ENCODE assay signal across 20 mouse cellular contexts in genomic region chr1:126574295-126574694, GRCm38 (mm10).
DNase-seq lines count a peak whose midpoint lies in the region; ATAC-seq and TF ChIP-seq lines count a peak whose summit lies in the region.
"Had no signal": no experiment of that assay in that cellular context is flagged by ENCODE, and none has a peak within 500 bp of the region (broad histone marks: within the 10 kb centered on the region; RNA-seq: fewer than 3 reads in every experiment).

No protein-coding gene starts in this region.

- peaks cover 23% of the 10 kb centered on the region for H3K4me1 ChIP-seq in hindbrain, embryonic 12.5 days
- H3K4me1 ChIP-seq in hindbrain, postnatal 0 days (ENCODE audit: insufficient read depth, low read length): peaks cover 10% of the 10 kb centered on the region
- peaks cover 44% of the 10 kb centered on the region for H3K4me1 ChIP-seq in forebrain, embryonic 13.5 days
- H3K4me1 ChIP-seq in hindbrain, embryonic 14.5 days (replicated peaks; ENCODE audit: control insufficient read depth, insufficient read depth, low read length): peaks cover 25% of the 10 kb centered on the region
- peaks cover 39% of the 10 kb centered on the region for H3K4me1 ChIP-seq in neural tube, embryonic 13.5 days (replicated peaks)
- H3K4me1 ChIP-seq: limb, embryonic 12.5 days had no signal

- ATAC-seq in hindbrain, embryonic 12.5 days (ENCODE audit: low FRiP score): peak; percentile 68
- ATAC-seq in hindbrain, postnatal 0 days: no peak
- ATAC-seq in forebrain, embryonic 13.5 days: 0 out of 2 replicates have a peak, but pooled peaks have one; percentile 22
- peak; percentile 34; the same call in 1 of the 2 replicates for ATAC-seq in hindbrain, embryonic 14.5 days (ENCODE audit: low FRiP score)
- ATAC-seq in neural tube, embryonic 13.5 days (ENCODE audit: low read depth): peak; percentile 52; the same call in 1 of the 2 replicates
- ATAC-seq: liver, postnatal 0 days; lung, postnatal 0 days had no signal

- no peak overlapping the region; the same call in 1 of the 2 replicates for H3K4me2 ChIP-seq in hindbrain, embryonic 12.5 days (replicated peaks)
- no peak overlapping the region; the same call in 1 of the 2 replicates for H3K4me2 ChIP-seq in hindbrain, postnatal 0 days (ENCODE audit: low read depth, low read length)
- H3K4me2 ChIP-seq in forebrain, embryonic 13.5 days: peak overlapping the region; percentile 24
- H3K4me2 ChIP-seq in hindbrain, embryonic 14.5 days (replicated peaks): 0 out of 2 replicates have a peak overlapping the region, but pooled peaks have one; percentile 11
- 0 out of 2 replicates have a peak overlapping the region, but pooled peaks have one; percentile 2 for H3K4me2 ChIP-seq in neural tube, embryonic 13.5 days
- H3K4me2 ChIP-seq: limb, embryonic 12.5 days; liver, embryonic 11.5 days had no signal

- no peaks in the 10 kb centered on the region for H3K9me3 ChIP-seq in hindbrain, embryonic 12.5 days (replicated peaks)
- H3K9me3 ChIP-seq in hindbrain, postnatal 0 days (ENCODE audit: low read length): no peaks in the 10 kb centered on the region
- H3K9me3 ChIP-seq in forebrain, embryonic 13.5 days (replicated peaks): no peaks in the 10 kb centered on the region
- no peaks in the 10 kb centered on the region for H3K9me3 ChIP-seq in hindbrain, embryonic 14.5 days (ENCODE audit: control insufficient read depth, low read length)
- H3K9me3 ChIP-seq in neural tube, embryonic 13.5 days: no peaks in the 10 kb centered on the region
- H3K9me3 ChIP-seq: limb, embryonic 12.5 days had no signal

- H3K27me3 ChIP-seq in hindbrain, embryonic 12.5 days: no peaks in the 10 kb centered on the region
- H3K27me3 ChIP-seq in hindbrain, postnatal 0 days (ENCODE audit: insufficient read depth, low read length): no peaks in the 10 kb centered on the region
- H3K27me3 ChIP-seq in forebrain, embryonic 13.5 days: no peaks in the 10 kb centered on the region
- no peaks in the 10 kb centered on the region for H3K27me3 ChIP-seq in hindbrain, embryonic 14.5 days (ENCODE audit: control insufficient read depth, insufficient read depth, low read length)
- no peaks in the 10 kb centered on the region for H3K27me3 ChIP-seq in neural tube, embryonic 13.5 days
- H3K27me3 ChIP-seq: limb, embryonic 12.5 days had no signal

- no peaks in the 10 kb centered on the region for H3K36me3 ChIP-seq in hindbrain, embryonic 12.5 days
- no peaks in the 10 kb centered on the region for H3K36me3 ChIP-seq in hindbrain, postnatal 0 days (ENCODE audit: insufficient read depth, low read length)
- H3K36me3 ChIP-seq in forebrain, embryonic 13.5 days (ENCODE audit: poor library complexity, severe bottlenecking): no peaks in the 10 kb centered on the region
- no peaks in the 10 kb centered on the region for H3K36me3 ChIP-seq in hindbrain, embryonic 14.5 days (replicated peaks; ENCODE audit: control insufficient read depth, insufficient read depth)
- no peaks in the 10 kb centered on the region for H3K36me3 ChIP-seq in neural tube, embryonic 13.5 days
- H3K36me3 ChIP-seq: limb, embryonic 12.5 days had no signal

- no peak for DNase-seq in hindbrain, postnatal 0 days (ENCODE audit: low spot score)
- peak; percentile 53 for DNase-seq in hindbrain, embryonic 14.5 days (ENCODE audit: low spot score)
- DNase-seq in lung, postnatal 36 days: no peak
- no peak for DNase-seq in left cerebral cortex, adult 8-10 months (ENCODE audit: low spot score in 2 of 2)
- no peak for DNase-seq in thymus, adult 18-20 months
- DNase-seq: adrenal gland, postnatal 36 days; cerebellum, adult 11 months; gastrocnemius, postnatal 36 days; heart, adult 2 months; heart, postnatal 36 days; kidney, adult 8-10 months; liver, postnatal 0 days; right cerebral cortex, postnatal 14 days; spleen, adult 18-20 months had no signal

- WGBS in hindbrain, embryonic 12.5 days: 58% methylated on average over 9 of the region's 9 CpGs
- WGBS in hindbrain, postnatal 0 days: 39% methylated on average over 9 of the region's 9 CpGs
- 28% methylated on average over 9 of the region's 9 CpGs for WGBS in forebrain, embryonic 13.5 days
- 32% methylated on average over 9 of the region's 9 CpGs for WGBS in hindbrain, embryonic 14.5 days
- 58% methylated on average over 9 of the region's 9 CpGs for WGBS in neural tube, embryonic 13.5 days

- no peak for TF ChIP-seq CTCF in hindbrain, postnatal 0 days (IDR thresholded peaks at IDR 0.05; ENCODE audit: low read depth)

- H3K9ac ChIP-seq in hindbrain, embryonic 12.5 days: no peak overlapping the region
- no peak overlapping the region for H3K9ac ChIP-seq in hindbrain, postnatal 0 days (replicated peaks; ENCODE audit: low read length)
- no peak overlapping the region for H3K9ac ChIP-seq in forebrain, embryonic 13.5 days
- no peak overlapping the region for H3K9ac ChIP-seq in hindbrain, embryonic 14.5 days
- H3K9ac ChIP-seq in neural tube, embryonic 13.5 days: no peak overlapping the region
- H3K9ac ChIP-seq: limb, embryonic 12.5 days; liver, postnatal 0 days had no signal

- no peak overlapping the region for H3K27ac ChIP-seq in hindbrain, embryonic 12.5 days
- H3K27ac ChIP-seq in hindbrain, postnatal 0 days: no peak overlapping the region
- peak overlapping the region; percentile 3; the same call in 1 of the 2 replicates for H3K27ac ChIP-seq in forebrain, embryonic 13.5 days
- H3K27ac ChIP-seq in hindbrain, embryonic 14.5 days: peak overlapping the region; percentile 46; the same call in 1 of the 2 replicates
- H3K27ac ChIP-seq in neural tube, embryonic 13.5 days (replicated peaks): no peak overlapping the region
- H3K27ac ChIP-seq: heart, adult 2 months; limb, embryonic 12.5 days had no signal

- H3K4me3 ChIP-seq in hindbrain, embryonic 12.5 days: no peak overlapping the region
- H3K4me3 ChIP-seq in hindbrain, postnatal 0 days (ENCODE audit: low read length): no peak overlapping the region
- H3K4me3 ChIP-seq in forebrain, embryonic 13.5 days: no peak overlapping the region
- H3K4me3 ChIP-seq in hindbrain, embryonic 14.5 days (replicated peaks; ENCODE audit: low read length): no peak overlapping the region
- no peak overlapping the region for H3K4me3 ChIP-seq in neural tube, embryonic 13.5 days
- H3K4me3 ChIP-seq: heart, adult 2 months; limb, embryonic 12.5 days had no signal

Comparison
In these comparisons a context has a peak if more than half of its experiments do, and no peak if none do; other contexts are left out.
1. H3K27ac ChIP-seq: peak in forebrain, embryonic 13.5 days (single experiment) and hindbrain, embryonic 14.5 days (single experiment); none in hindbrain, embryonic 12.5 days (single experiment), hindbrain, postnatal 0 days (single experiment) and neural tube, embryonic 13.5 days (single experiment).
2. H3K4me2 ChIP-seq: peak in forebrain, embryonic 13.5 days (single experiment), hindbrain, embryonic 14.5 days (single experiment) and neural tube, embryonic 13.5 days (single experiment); none in hindbrain, embryonic 12.5 days (single experiment) and hindbrain, postnatal 0 days (single experiment).